Mouse (Mus musculus): Measurements from ENCODE around the gene Cox6a1. TPM values are rescaled to one million over a fixed set of nuclear protein-coding genes. Genes with fewer than 3 reads are reported as not detected.

Cox6a1 gene
- total and polyA plus RNA-seq, 2 experiments from 2014 or later = 1,342 to 1,504 TPM

DNA sequence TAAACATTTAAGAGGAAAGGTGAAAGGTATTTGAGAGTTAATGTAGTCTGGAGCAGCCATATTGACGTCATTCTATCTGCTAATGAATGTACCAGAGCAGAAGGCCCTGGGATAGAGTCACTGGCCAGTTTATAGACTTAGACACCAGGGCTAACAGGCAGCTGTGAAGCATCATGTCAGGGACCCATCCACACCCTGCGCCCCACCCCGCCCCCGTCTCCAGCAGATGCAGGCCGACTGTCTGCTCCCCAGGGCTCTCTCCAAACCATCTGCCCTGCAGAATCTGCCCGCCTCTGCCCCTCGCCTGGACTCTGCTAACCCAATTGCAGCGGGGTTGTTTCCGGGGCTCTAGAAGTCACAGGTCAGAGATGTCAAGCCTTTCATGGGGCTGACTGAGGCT lies 23.0 kb upstream of the Cox6a1 start:
- DNase-seq (ENCODE audit: low spot score) = no peak
- H3K4me2 ChIP-seq (ENCODE audit: low read depth, low read length, poor library complexity, severe bottlenecking) = no peak overlapping the region
- H3K4me1 ChIP-seq (ENCODE audit: insufficient read depth, low read length) = no peaks in the 10 kb centered on the region
- no peak overlapping the region for H3K27ac ChIP-seq (ENCODE audit: low read depth, low read length)
- ATAC-seq (ENCODE audit: low FRiP score) = no peak
- no peaks in the 10 kb centered on the region for H3K27me3 ChIP-seq (ENCODE audit: insufficient read depth, low read length)
- 49% methylated on average over 9 of the region's 9 CpGs for WGBS
- TF ChIP-seq CTCF (IDR thresholded peaks at IDR 0.05) = no peak
- H3K9ac ChIP-seq (replicated peaks; ENCODE audit: low read length, poor library complexity, severe bottlenecking) = no peak overlapping the region
- H3K4me3 ChIP-seq (ENCODE audit: low read depth, low read length) = no peak overlapping the region
- no peaks in the 10 kb centered on the region for H3K9me3 ChIP-seq (ENCODE audit: low read length)
- H3K36me3 ChIP-seq (ENCODE audit: insufficient read depth, low read length) = no peaks in the 10 kb centered on the region

GRCm38 (mm10) chr5:115364782-115365181 lies 16.0 kb upstream of the Cox6a1 start:
- Histone ChIP-seq H3K27ac (ENCODE audit: low read depth, low read length) (no peak overlapping the region), H3K4me1 (ENCODE audit: insufficient read depth, low read length) (no peaks in the 10 kb centered on the region), H3K4me3 (ENCODE audit: low read depth, low read length) (no peak overlapping the region), H3K9me3 (ENCODE audit: low read length) (no peaks in the 10 kb centered on the region), H3K27me3 (ENCODE audit: insufficient read depth, low read length) (no peaks in the 10 kb centered on the region), H3K36me3 (ENCODE audit: insufficient read depth, low read length) (no peaks in the 10 kb centered on the region), H3K9ac (replicated peaks; ENCODE audit: low read length, poor library complexity, severe bottlenecking) (no peak overlapping the region), H3K4me2 (ENCODE audit: low read depth, low read length, poor library complexity, severe bottlenecking) (no peak overlapping the region)
- TF ChIP-seq CTCF (IDR thresholded peaks at IDR 0.05) = no peak
- 90% methylated on average over 4 of the region's 4 CpGs for WGBS
- DNase-seq (ENCODE audit: low spot score) (no peak), ATAC-seq (ENCODE audit: low FRiP score) (no peak)

- no peak for DNase-seq (ENCODE audit: low spot score)
- H3K27ac ChIP-seq (ENCODE audit: low read depth, low read length) = no peak overlapping the region
- no peak overlapping the region for H3K9ac ChIP-seq (replicated peaks; ENCODE audit: low read length, poor library complexity, severe bottlenecking)
- H3K9me3 ChIP-seq (ENCODE audit: low read length) = no peaks in the 10 kb centered on the region
- TF ChIP-seq CTCF (IDR thresholded peaks at IDR 0.05) = no peak
- no peaks in the 10 kb centered on the region for H3K4me1 ChIP-seq (ENCODE audit: insufficient read depth, low read length)
- no peak overlapping the region for H3K4me3 ChIP-seq (ENCODE audit: low read depth, low read length)
- H3K4me2 ChIP-seq (ENCODE audit: low read depth, low read length, poor library complexity, severe bottlenecking) = no peak overlapping the region
- H3K27me3 ChIP-seq (ENCODE audit: insufficient read depth, low read length) = no peaks in the 10 kb centered on the region
- no peak for ATAC-seq (ENCODE audit: low FRiP score)
- WGBS = 25% methylated on average over 17 of the region's 19 CpGs
- H3K36me3 ChIP-seq (ENCODE audit: insufficient read depth, low read length) = no peaks in the 10 kb centered on the region
These were observed 14.3 kb upstream of the Cox6a1 start for GRCm38 (mm10) chr5:115362819-115363714.

DNA sequence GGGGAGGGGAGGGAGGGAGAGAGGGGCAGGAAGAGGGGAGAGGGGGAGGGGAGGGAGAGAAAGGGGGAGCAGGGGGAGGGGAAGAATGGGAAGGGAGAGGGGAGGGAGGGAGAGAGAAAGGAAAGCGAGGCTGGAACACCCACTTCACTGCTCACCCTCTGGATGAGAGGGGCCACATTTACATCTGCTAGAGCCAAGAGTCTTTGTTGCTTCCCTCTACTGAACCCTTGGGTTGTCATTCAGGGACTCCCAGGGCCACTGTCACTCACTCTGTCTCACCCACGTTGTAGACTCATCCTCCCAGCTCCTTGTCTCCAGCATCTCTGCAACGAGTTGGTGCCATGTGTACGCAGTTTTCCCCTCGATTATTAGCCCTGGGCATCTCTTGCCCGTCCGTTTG lies 13.4 kb upstream of the Cox6a1 start:
- 31% methylated on average over 7 of the region's 7 CpGs for WGBS
- no peak for TF ChIP-seq CTCF (IDR thresholded peaks at IDR 0.05)
- DNase-seq (ENCODE audit: low spot score) (no peak), ATAC-seq (ENCODE audit: low FRiP score) (no peak)
- Histone ChIP-seq H3K4me3 (ENCODE audit: low read depth, low read length) (no peak overlapping the region), H3K4me2 (ENCODE audit: low read depth, low read length, poor library complexity, severe bottlenecking) (no peak overlapping the region), H3K4me1 (ENCODE audit: insufficient read depth, low read length) (no peaks in the 10 kb centered on the region), H3K27ac (ENCODE audit: low read depth, low read length) (no peak overlapping the region), H3K36me3 (ENCODE audit: insufficient read depth, low read length) (no peaks in the 10 kb centered on the region), H3K9me3 (ENCODE audit: low read length) (no peaks in the 10 kb centered on the region), H3K9ac (replicated peaks; ENCODE audit: low read length, poor library complexity, severe bottlenecking) (no peak overlapping the region), H3K27me3 (ENCODE audit: insufficient read depth, low read length) (no peaks in the 10 kb centered on the region)

- no peaks in the 10 kb centered on the region for H3K36me3 ChIP-seq (ENCODE audit: insufficient read depth, low read length)
- WGBS = 71% methylated on average over 5 of the region's 5 CpGs
- H3K27me3 ChIP-seq (ENCODE audit: insufficient read depth, low read length) = no peaks in the 10 kb centered on the region
- no peaks in the 10 kb centered on the region for H3K9me3 ChIP-seq (ENCODE audit: low read length)
- no peak overlapping the region for H3K27ac ChIP-seq (ENCODE audit: low read depth, low read length)
- ATAC-seq (ENCODE audit: low FRiP score) (no peak), DNase-seq (ENCODE audit: low spot score) (no peak)
- TF ChIP-seq CTCF (IDR thresholded peaks at IDR 0.05) = no peak
- H3K9ac ChIP-seq (replicated peaks; ENCODE audit: low read length, poor library complexity, severe bottlenecking) = no peak overlapping the region
- H3K4me1 ChIP-seq (ENCODE audit: insufficient read depth, low read length) = no peaks in the 10 kb centered on the region
- H3K4me3 ChIP-seq (ENCODE audit: low read depth, low read length) = no peak overlapping the region
- H3K4me2 ChIP-seq (ENCODE audit: low read depth, low read length, poor library complexity, severe bottlenecking) = no peak overlapping the region
These were observed 11.1 kb upstream of the Cox6a1 start for GRCm38 (mm10) chr5:115359851-115360372.

- H3K9ac ChIP-seq (replicated peaks; ENCODE audit: low read length, poor library complexity, severe bottlenecking) = no peak overlapping the region
- WGBS = 84% methylated on average over 8 of the region's 8 CpGs
- H3K4me3 ChIP-seq (ENCODE audit: low read depth, low read length) = no peak overlapping the region
- no peaks in the 10 kb centered on the region for H3K36me3 ChIP-seq (ENCODE audit: insufficient read depth, low read length)
- TF ChIP-seq CTCF (IDR thresholded peaks at IDR 0.05) = no peak
- DNase-seq (ENCODE audit: low spot score) (no peak), ATAC-seq (ENCODE audit: low FRiP score) (no peak)
- H3K9me3 ChIP-seq (ENCODE audit: low read length) = no peaks in the 10 kb centered on the region
- no peaks in the 10 kb centered on the region for H3K4me1 ChIP-seq (ENCODE audit: insufficient read depth, low read length)
- H3K27ac ChIP-seq (ENCODE audit: low read depth, low read length) = no peak overlapping the region
- H3K4me2 ChIP-seq (ENCODE audit: low read depth, low read length, poor library complexity, severe bottlenecking) = no peak overlapping the region
- H3K27me3 ChIP-seq (ENCODE audit: insufficient read depth, low read length) = no peaks in the 10 kb centered on the region
These were observed 10.7 kb upstream of the Cox6a1 start for GRCm38 (mm10) chr5:115359438-115359837.

Measured in midbrain, postnatal 0 days (tissue).